Mouse (Mus musculus) frontal cortex, adult (tissue): Measurements from ENCODE around the gene Tomm40.

ENCODE experiments used
- ATAC-seq: cut with Nextera tagmentation; 2 replicates; pipeline ENCODE4 v1.9.2; 2017; ENCODE audit warnings: mild to moderate bottlenecking, moderate library complexity, mixed read lengths; ENCODE audit not compliant: low TSS enrichment

The Tomm40 gene

DNA sequence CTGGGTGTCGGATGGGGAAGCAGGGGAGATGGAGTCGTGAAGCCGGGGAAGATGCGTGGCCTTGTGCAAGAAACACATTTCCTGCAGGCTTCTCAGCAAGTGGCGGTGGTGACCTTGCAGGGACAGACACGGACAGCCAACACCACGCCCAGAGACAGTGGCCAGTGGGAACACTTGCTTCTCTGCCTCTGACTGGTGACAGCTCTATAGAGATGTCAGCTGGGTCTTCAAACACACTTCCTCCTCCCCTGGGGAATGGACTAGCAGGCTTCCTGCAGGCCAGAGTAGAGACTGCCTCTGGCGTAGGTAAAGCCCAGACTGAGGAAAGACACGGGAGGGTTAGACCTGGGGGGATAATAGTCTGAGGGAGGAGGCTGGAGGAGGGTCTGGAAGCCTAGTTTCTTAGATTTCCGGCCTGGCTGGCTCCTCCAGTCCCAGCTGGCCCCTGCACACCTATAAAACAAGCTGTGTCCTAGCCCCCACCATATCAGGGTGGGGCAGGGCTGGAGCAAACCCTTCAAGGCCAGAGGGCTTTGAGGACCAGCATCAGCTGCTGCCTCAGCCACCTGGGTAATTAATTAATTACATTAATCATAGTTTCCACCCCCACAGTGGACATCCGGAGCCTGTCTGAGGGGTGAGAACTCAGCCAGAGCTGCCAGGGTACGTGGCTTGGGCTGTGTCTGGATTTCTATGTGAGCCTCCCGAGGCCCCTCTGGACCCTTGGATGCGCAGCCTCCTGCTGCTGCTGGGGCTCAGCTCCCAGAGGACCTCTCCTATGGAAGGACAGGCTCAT lies 29.6 kb upstream of the Tomm40 start:
- ATAC-seq = no peak

GRCm38 (mm10) chr7:19743791-19744190 lies 28.6 kb upstream of the Tomm40 start:
- no peak for ATAC-seq

- no peak for ATAC-seq
Observed at GRCm38 (mm10) chr7:19742468-19742867, 27.2 kb upstream of the Tomm40 start.

GRCm38 (mm10) chr7:19741329-19742031 lies 26.2 kb upstream of the Tomm40 start:
- ATAC-seq = no peak

DNA sequence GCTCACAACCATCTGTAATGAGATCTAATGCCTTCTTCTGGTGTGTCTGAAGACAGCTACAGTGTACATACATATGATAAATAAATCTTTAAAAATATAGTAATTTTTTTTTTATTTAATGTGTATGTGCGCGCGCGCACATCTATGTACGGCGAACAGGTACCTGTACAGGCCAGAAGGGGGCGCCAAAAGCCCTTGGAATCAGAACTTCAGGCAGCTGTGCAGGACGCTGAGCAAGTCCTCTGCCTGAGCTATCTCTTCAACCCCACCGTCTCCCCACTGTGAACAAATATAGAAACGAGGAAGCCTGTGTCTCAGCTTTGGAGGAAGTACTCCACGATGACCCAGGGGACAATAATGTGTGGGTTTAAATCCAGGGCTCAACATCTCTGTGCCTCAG lies 25.0 kb upstream of the Tomm40 start:
- no peak for ATAC-seq

DNA sequence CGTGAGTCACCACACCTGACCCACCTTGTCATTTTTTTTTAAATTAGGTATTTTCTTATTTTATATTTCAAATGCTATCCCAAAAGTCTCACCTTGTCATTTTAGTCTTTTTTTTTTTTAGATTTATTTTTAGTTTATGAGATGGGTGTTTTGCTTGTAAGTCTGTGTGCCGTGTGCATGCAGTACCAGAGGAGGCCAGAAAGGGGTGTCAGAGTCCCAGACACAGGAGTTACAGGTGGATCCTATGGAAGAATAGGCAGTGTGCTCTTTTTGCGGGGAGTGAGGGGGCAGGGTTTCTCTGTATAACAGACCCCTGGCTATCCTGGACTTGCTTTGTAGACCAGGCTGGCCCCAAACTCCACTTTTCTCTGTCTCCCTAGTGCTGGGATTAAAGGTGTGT lies 23.5 kb upstream of the Tomm40 start:
- ATAC-seq = no peak

- no peak for ATAC-seq
Observed at GRCm38 (mm10) chr7:19736389-19737057, 21.3 kb upstream of the Tomm40 start.

- ATAC-seq = no peak
Observed at GRCm38 (mm10) chr7:19734178-19734666, 19.0 kb upstream of the Tomm40 start.

DNA sequence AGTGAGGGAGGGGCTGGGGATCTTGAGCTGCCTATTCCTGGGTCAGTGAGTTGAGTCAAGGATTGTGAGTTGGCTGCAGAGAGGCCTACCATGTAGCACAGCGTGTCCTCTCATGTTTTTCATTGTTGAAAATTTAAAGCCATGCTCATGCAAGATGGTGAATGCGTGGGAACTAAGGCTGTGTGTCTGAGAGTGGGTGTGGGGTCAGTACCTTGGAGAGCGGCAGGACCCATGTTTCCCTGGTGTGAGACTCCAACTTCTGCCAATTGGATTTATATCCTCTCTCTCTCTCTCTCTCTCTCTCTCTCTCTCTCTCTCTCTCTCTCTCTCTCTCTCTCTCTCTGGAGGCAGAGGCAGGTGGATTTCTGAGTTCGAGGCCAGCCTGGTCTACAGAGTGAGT lies 11.3 kb upstream of the Tomm40 start:
- no peak for ATAC-seq

GRCm38 (mm10) chr7:19724167-19724566 lies 8.9 kb upstream of the Tomm40 start:
- ATAC-seq = no peak

DNA sequence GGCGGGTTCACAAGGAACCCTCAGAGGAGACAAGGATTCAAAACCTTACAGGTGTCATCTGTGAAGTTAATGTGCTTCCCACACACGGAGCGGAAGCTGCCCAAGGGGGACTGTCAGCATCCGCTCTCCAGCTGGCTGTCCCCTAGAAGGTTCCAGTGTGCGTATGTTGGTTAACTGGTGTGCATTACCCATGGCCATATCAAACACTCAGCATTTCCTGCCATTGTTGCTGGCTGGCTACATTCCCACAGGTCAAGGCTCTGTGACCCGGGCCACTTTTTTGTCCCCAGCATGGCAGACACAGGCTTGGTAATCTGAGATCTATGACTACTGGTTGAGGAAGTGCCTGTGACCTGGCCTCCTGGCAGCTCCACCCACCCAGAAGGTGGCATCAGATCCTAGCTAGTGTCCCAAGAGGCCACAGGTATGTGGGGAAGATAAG lies 7.5 kb upstream of the Tomm40 start:
- ATAC-seq = no peak

DNA sequence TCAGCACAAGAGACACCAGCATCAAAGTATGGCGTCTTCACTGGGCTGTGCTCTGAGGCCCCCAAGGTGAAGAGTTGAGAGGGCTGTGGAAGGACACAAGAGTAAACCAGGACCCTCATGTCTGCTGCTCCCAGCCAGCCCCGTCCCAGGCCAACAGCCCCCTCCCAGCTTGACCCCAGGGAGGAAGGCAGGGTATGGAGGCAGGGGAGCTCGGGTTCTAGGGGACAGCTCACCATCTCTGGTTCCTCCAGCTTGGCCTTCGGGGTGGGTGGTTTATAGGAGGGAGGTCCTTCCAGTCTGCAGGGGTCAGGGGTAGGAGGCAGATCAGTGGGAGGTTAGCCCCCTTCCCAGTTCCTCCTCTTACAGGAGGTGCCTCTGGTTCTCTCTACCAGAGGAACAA lies 4.0 kb upstream of the Tomm40 start:
- ATAC-seq = no peak

DNA sequence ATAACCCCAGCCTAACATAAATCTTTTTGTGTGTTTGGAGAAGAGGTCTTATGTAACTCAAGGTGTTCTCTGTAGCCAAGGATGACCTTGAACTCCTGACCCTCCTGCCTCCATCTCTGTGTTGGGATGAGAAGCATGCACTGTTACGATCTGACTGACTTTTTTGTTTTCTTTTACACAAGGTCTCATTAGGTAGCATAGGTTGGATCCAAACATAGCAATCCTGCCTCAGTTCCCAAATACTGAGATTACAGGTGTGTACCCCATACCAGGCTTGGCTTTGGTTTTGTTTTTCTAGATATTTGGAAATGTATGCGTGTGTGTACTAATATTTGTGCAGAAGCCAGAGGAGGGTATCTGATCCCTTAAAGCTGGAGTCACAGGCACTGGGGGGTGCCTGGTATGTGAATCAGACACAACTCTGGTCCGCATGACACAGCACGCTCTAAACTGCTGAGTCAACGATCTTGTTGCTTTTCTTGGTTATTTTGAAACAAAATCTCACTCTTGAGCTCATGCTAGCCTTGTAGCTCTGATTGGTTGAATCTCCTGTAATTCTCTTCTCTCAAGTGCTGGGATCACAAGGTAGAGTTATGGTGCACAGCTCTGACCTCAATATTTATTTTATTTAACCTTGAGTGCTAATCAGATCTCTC lies 3.2 kb upstream of the Tomm40 start:
- no peak for ATAC-seq

DNA sequence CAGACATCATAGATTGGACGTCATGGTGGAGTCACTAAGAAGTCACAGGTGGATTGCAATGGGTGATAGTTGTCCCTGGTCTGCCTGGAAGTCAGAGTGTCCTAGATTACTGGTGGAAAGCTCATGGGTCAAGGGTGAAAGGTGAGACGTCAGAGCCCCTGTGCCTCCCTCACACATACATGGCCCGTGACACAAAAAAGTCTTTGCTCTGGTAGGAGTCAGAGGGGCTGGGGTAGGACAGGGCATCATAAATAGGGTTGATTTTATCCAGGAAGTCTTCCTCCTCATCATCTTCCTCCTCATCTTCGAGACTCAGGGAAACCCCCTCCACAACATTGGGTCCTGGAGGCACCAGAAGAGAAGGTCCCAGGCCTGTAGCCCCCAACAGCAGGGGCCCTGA lies 2.1 kb upstream of the Tomm40 start:
- no peak for ATAC-seq

- ATAC-seq = no peak
Observed at GRCm38 (mm10) chr7:19716822-19717221, 1.6 kb upstream of the Tomm40 start.

DNA sequence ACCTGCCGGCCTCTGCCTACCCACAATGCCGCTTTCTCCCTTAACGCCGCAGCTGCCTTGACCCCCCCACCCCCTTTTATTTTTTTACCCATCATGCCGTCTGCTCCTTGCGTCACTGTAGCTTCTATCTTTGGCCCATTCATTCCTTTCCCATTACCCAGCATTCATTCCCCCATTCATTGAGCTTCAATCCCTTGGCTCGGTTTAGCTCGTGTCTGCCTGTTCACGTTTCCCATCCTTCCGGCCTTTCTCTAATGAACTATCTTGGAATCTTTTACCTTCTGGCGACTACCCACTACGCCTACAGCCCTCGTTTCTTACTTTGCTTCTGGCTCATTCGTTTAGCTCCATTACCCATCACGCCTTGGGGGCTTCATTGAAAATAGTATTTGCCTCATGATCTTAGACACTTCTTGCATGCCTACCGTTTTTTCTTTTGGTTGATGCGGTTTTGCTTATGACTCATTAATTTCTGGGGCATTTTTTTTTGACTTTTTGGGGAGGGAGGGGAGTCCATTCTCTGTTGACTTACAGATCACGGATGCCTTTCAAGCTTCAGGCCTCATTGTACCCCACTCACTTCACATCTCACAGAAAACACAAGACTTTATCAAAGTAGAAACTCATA lies 931 bp upstream of the Tomm40 start:
- ATAC-seq = peak; percentile 49; the same call in 1 of the 2 replicates

DNA sequence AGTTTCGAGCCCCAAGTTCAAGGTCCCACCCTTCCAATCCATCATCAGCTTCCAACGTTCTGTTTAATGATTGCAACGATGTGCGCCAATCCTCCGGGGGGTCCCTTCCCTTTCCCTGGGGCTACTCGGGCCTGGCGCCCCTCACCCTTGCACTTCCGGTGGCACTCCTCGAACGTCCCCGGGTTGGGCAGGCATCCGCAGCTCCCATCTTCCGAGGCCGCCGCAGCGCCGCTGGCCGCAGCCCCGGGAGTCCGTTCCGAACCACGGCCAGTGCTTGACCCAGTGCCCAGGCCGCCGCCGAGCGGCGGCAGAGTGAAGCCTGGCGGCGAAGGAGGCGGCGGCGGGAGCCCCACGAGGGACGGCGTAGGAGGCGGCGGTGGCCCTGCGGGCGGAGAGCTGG lies 402 bp downstream of the Tomm40 start:
- ATAC-seq = no peak

DNA sequence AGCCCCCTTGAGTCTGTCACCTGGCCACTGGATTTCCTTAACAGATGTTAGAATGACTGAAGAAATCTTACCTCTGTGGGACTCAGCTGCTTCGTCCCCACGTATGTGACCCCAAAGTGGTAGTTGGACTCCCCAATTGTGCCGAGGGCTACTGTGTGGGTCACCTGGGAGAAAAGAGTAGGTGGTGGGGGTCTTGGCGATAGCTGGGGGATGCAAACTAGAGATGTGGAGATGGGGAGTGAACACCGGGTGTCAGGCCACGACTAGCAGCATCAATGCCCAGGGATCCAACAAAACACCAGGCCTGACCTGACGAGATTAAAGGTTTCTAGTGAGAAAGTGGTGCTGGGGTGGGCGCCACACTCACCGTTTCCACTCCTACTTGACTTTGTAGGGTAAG lies 1.6 kb downstream of the Tomm40 start:
- ATAC-seq = no peak

DNA sequence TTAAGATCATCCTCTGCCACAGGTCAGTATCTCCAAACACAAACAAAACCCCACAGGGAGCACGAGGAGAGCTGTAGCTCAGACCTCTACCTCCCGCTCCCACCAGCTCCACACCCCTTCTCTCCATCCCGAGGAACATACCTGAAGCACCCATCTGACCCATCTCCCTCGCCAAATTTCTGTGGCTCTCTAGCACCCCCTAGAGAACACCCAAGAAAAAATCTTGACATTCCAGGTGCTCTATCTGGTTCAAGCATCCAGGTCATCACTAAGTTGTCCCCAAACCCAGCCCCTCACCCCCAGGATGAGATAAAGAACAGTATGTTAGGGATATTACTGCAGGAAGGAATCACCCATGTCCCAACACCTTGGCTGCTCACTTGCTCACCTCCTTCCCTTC lies 2.0 kb downstream of the Tomm40 start:
- no peak for ATAC-seq

- no peak for ATAC-seq
Observed at GRCm38 (mm10) chr7:19712414-19712813, 2.8 kb downstream of the Tomm40 start.

- ATAC-seq = no peak
Observed at GRCm38 (mm10) chr7:19710650-19711049, 4.6 kb downstream of the Tomm40 start.

GRCm38 (mm10) chr7:19705271-19705670 lies 10.0 kb downstream of the Tomm40 start:
- no peak for ATAC-seq
